Mouse (Mus musculus) CD4-positive helper T cell, adult 2 months (primary cell): Measurements from ENCODE around the gene H2al1j.
"Not testable (repeated sequence)": the region's sequence is repeated elsewhere in the genome, so short reads cannot be mapped to it uniquely, and the experiment has no call there.

Source experiments
- DNase-seq: peaks from one replicate; pipeline ENCODE4 v3.0.0-alpha.2; 2012; ENCODE audit warnings: low read depth, missing footprints, low spot score

The H2al1j gene

GRCm38 (mm10) chrX:11327522-11327921, at the start of gene H2al1j:
H2al1j (plus strand) TSS chrX:11327822.
- DNase-seq = not testable (repeated sequence)

- no peak for DNase-seq
Observed at GRCm38 (mm10) chrX:11280741-11281140, 46.9 kb upstream of the H2al1j start.

- no peak for DNase-seq
Observed at GRCm38 (mm10) chrX:11288306-11288882, 39.2 kb upstream of the H2al1j start.

GRCm38 (mm10) chrX:11289244-11289643, 38.4 kb upstream of the H2al1j start:
- peak; percentile 8 for DNase-seq

- DNase-seq = not testable (repeated sequence)
Observed at GRCm38 (mm10) chrX:11298957-11299356, 28.7 kb upstream of the H2al1j start, which contains the start of gene H2al1a. H2al1a (plus strand) TSS chrX:11299257.

GRCm38 (mm10) chrX:11302132-11302531, 25.5 kb upstream of the H2al1j start, which contains the start of gene H2al1b:
H2al1b (plus strand) TSS chrX:11302432.
- DNase-seq = not testable (repeated sequence)

- DNase-seq = not testable (repeated sequence)
Observed at GRCm38 (mm10) chrX:11305355-11305754, 22.3 kb upstream of the H2al1j start, which contains the start of gene H2al1c. H2al1c (plus strand) TSS chrX:11305655.

GRCm38 (mm10) chrX:11308524-11308923, 19.1 kb upstream of the H2al1j start, which contains the start of gene H2al1d:
H2al1d (plus strand) TSS chrX:11308824.
- DNase-seq = not testable (repeated sequence)

GRCm38 (mm10) chrX:11311634-11312033, 16.0 kb upstream of the H2al1j start, which contains the start of gene H2al1e:
H2al1e (plus strand) TSS chrX:11311934.
- not testable (repeated sequence) for DNase-seq

GRCm38 (mm10) chrX:11314858-11315257, 12.8 kb upstream of the H2al1j start, which contains the start of gene H2al1f:
H2al1f (plus strand) TSS chrX:11315158.
- not testable (repeated sequence) for DNase-seq

- not testable (repeated sequence) for DNase-seq
Observed at GRCm38 (mm10) chrX:11317956-11318355, 9.7 kb upstream of the H2al1j start, which contains the start of gene H2al1g. H2al1g (plus strand) TSS chrX:11318256.

GRCm38 (mm10) chrX:11321192-11321591, 6.4 kb upstream of the H2al1j start, which contains the start of gene H2al1h:
H2al1h (plus strand) TSS chrX:11321492.
- DNase-seq = not testable (repeated sequence)

- DNase-seq = not testable (repeated sequence)
Observed at GRCm38 (mm10) chrX:11324359-11324758, 3.3 kb upstream of the H2al1j start, which contains the start of gene H2al1i. H2al1i (plus strand) TSS chrX:11324659.

- no peak for DNase-seq
Observed at GRCm38 (mm10) chrX:11345762-11346161, 18.1 kb downstream of the H2al1j start.

GRCm38 (mm10) chrX:11346756-11347155, 19.1 kb downstream of the H2al1j start:
- DNase-seq = no peak

GRCm38 (mm10) chrX:11360823-11361222, 33.2 kb downstream of the H2al1j start:
- DNase-seq = no peak

- DNase-seq = no peak
Observed at GRCm38 (mm10) chrX:11361261-11361660, 33.6 kb downstream of the H2al1j start.

- no peak for DNase-seq
Observed at GRCm38 (mm10) chrX:11363890-11364289, 36.3 kb downstream of the H2al1j start.

GRCm38 (mm10) chrX:11365151-11365550, 37.5 kb downstream of the H2al1j start:
- DNase-seq = no peak
